Mouse (Mus musculus): ENCODE results near the gene Nedd9.

DNA sequence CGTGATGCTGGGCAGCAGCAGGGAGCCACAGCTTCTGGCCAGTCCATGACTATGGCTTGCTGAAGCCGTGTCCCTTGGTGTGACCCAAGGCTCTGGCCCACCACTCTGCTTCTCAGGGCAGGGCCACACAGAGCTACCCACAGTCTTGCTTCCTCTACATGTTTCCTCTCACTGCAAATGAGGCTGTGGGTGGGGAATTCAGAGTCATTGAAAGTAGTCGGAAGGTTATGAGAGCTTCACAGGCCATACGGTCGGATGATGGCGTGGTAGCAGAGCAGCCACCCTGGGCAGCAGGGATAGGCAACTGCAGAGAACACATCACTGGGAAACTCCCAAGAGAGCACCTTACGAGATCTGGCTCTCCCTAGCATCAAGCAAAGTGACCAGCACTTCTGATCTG is 3.2 kb downstream of the Nedd9 start:
- TF ChIP-seq CTCF (IDR thresholded peaks at IDR 0.05; ENCODE audit: low read depth, low read length): no peak
- no peak for TF ChIP-seq POLR2A (IDR thresholded peaks at IDR 0.05; ENCODE audit: borderline replicate concordance, low read depth, low read length)

Measured in bone marrow macrophage, adult 2 months (primary cell).